Mouse (Mus musculus): ENCODE results near the gene Tspan4.

DNA sequence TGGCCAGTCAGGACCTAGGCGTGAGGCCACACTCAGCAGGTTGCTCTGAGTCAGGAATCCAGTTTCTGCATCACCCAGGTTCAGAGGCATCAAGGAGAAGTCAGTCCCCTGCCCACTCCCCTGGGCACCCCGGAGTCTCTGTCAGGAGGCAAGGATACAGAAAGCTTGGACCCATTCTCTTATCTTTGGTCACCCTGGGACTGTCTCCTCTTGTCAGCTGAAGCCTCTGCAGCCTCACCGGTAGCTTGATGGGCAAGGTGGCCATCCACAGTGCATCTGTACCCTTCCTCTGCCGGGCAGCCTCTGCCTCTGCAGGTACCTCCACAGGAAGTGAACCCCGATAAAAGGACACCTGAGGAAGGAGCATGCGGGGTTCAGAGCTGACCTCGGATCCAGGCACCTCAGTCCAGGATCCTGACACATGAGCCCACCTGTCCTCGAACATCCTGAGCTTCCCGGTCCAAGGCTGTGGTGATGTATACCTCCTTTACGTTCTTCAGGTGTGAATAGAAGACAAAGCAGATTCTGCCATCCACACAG, 35.8 kb upstream of the Tspan4 start:
- TF ChIP-seq CTCF (IDR thresholded peaks at IDR 0.05; ENCODE audit: low read depth) (no peak), EP300 (IDR thresholded peaks at IDR 0.05; ENCODE audit: low read depth) (no peak)
